Mouse (Mus musculus) hindbrain, embryonic 11.5 days (tissue): Measurements from ENCODE around the gene Srp68. TPM values are rescaled to one million over a fixed set of nuclear protein-coding genes. Genes with fewer than 3 reads are reported as not detected.
A peak's percentile ranks its signal among the peaks of the same experiment; 100 is the strongest.

Source experiments
- ATAC-seq: fragments of 200-750 bp; cut with Nextera tagmentation; 2 replicates; pipeline ENCODE4 v1.8.0; 2017; ENCODE audit warnings: mild to moderate bottlenecking, moderate TSS enrichment, moderate library complexity; ENCODE audit not compliant: low FRiP score
- DNase-seq: peaks from one replicate; pipeline ENCODE4 v3.0.0-alpha.2; 2015; ENCODE audit warnings: low spot score
- H3K27ac ChIP-seq: fragments of 300-500 bp; sonication (generic); 2 replicates; pipeline ENCODE4 v1.5.1; 2014; ENCODE audit warnings: mild to moderate bottlenecking, low read depth, low read length
- H3K27me3 ChIP-seq: fragments of 300-500 bp; sonication (generic); 2 replicates; pipeline ENCODE4 v1.6.1; 2014; ENCODE audit warnings: mild to moderate bottlenecking, low read length, moderate library complexity, mixed read lengths; ENCODE audit not compliant: control insufficient read depth, insufficient read depth
- H3K36me3 ChIP-seq: fragments of 300-500 bp; sonication (generic); 2 replicates; pipeline ENCODE4 v1.6.1; 2014; ENCODE audit warnings: mild to moderate bottlenecking, low read length, moderate library complexity, mixed read lengths; ENCODE audit not compliant: control insufficient read depth, insufficient read depth
- H3K4me1 ChIP-seq: fragments of 300-500 bp; sonication (generic); replicated peaks from 2 replicates; pipeline ENCODE4 v1.6.1; 2014; ENCODE audit warnings: low read length, mixed read lengths; ENCODE audit not compliant: control insufficient read depth, insufficient read depth
- H3K4me2 ChIP-seq: fragments of 300-500 bp; sonication (generic); replicated peaks from 2 replicates; pipeline ENCODE4 v1.6.1; 2014; ENCODE audit warnings: mild to moderate bottlenecking, low read depth, low read length
- H3K4me3 ChIP-seq: fragments of 300-500 bp; sonication (generic); 2 replicates; pipeline ENCODE4 v1.5.1; 2014; ENCODE audit warnings: low read depth, low read length
- H3K9ac ChIP-seq: fragments of 300-500 bp; sonication (generic); 2 replicates; pipeline ENCODE4 v1.6.1; 2014; ENCODE audit warnings: low read depth, low read length
- H3K9me3 ChIP-seq: fragments of 300-500 bp; sonication (generic); 2 replicates; pipeline ENCODE4 v1.6.1; 2016; ENCODE audit warnings: low read length; ENCODE audit not compliant: control insufficient read depth
- WGBS: fragments of 180-500 bp; shearing (Covaris S2); extraction: QIAGEN DNeasy Blood & Tissue Kit; methylation state at CpG from one replicate; pipeline ENCODE4 v1.1.7; 2014; 5-methylcytosine and 5-hydroxymethylcytosine counted together
- polyA plus RNA-seq: library from polyadenylated mRNA; unstranded; fragments of >200 nt; fragmentation: Nextera tagmentation; extraction: Ambion mirVana; gene quantifications from 2 replicates; pipeline ENCODE4 v1.2.1, GENCODE M21; 2014

Gene Srp68
- polyA plus RNA-seq, 1 experiment from 2014 or later = 74.0 TPM

DNA sequence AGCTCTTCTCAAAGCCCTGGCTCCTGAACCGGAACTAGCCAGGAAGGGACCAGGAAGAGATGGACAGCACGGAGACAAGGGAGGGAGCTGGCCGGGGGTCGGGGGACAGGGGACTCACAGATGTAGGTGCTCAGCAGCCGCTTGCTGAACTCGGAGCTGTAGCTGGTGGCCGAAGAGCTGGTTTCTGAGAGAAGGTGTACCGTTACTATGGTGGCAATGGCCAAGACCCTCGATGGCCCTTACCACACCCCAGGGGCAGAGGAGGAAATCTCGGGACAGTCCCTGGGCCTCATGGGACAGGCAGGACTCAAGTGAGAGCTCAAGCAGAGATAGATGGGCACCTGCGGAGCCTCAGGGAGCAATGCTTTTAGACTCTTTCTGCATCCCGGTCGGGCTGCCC lies 18.4 kb upstream of the Srp68 start:
- Histone ChIP-seq H3K4me3 (no peak overlapping the region), H3K36me3 (peaks cover 8% of the 10 kb centered on the region; the same call in 1 of the 2 replicates), H3K4me2 (no peak overlapping the region), H3K4me1 (no peaks in the 10 kb centered on the region), H3K27me3 (no peaks in the 10 kb centered on the region), H3K27ac (no peak overlapping the region), H3K9me3 (no peaks in the 10 kb centered on the region), H3K9ac (no peak overlapping the region)
- ATAC-seq (no peak), DNase-seq (no peak)
- 93% methylated on average over 13 of the region's 13 CpGs for WGBS

DNA sequence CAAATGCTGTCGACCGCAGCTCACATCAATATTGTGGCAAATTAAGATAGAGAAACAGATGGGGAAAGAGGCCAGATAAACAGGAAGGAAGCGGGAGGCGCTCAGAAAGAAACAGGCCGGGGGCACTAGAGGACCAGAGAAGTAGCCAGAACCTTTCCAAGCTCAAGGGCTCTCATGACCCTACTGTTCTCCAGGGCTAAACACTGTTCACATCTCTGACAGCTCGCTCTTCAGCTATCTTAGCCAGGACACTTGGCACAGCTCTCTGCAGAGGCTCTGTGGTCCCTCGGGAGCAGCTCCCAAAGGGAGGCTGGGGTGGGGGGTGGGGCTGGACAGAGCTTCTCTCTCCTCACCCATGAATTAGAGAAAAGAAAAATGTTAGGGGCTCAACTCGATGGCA lies 16.5 kb upstream of the Srp68 start:
- H3K27me3 ChIP-seq = no peaks in the 10 kb centered on the region
- peaks cover 8% of the 10 kb centered on the region; the same call in 1 of the 2 replicates for H3K36me3 ChIP-seq
- H3K4me1 ChIP-seq = no peaks in the 10 kb centered on the region
- H3K9me3 ChIP-seq = no peaks in the 10 kb centered on the region
- DNase-seq = no peak
- no peak overlapping the region for H3K27ac ChIP-seq
- WGBS = 84% methylated on average over 8 of the region's 8 CpGs
- no peak overlapping the region for H3K4me3 ChIP-seq
- no peak for ATAC-seq
- no peak overlapping the region for H3K4me2 ChIP-seq
- no peak overlapping the region for H3K9ac ChIP-seq

DNA sequence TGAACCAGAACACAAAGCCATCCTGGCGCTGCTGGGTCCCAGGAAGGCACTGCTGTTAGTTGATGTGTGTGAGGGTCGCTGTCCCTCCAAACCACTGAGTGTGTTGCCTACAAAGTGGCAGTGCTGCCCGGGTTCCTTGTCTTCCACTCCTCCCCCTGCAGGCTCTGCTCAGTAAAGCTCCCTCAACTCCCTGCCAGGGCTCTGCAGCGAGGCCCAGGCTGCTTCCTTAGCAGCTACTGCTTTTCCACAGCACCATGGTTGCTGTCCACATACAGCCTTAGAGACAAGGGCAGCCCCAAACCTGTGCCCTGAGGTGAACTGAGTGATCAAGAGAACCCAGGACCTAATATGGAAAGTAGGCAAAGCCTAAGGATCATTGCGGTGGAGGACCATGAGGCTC lies 13.3 kb upstream of the Srp68 start:
- Histone ChIP-seq H3K27me3 (peaks cover 28% of the 10 kb centered on the region), H3K4me2 (no peak overlapping the region), H3K4me3 (no peak overlapping the region), H3K9ac (no peak overlapping the region), H3K9me3 (no peaks in the 10 kb centered on the region), H3K4me1 (no peaks in the 10 kb centered on the region), H3K36me3 (peaks cover 8% of the 10 kb centered on the region; the same call in 1 of the 2 replicates), H3K27ac (no peak overlapping the region)
- DNase-seq (no peak), ATAC-seq (no peak)
- WGBS = 73% methylated on average over 5 of the region's 5 CpGs

DNA sequence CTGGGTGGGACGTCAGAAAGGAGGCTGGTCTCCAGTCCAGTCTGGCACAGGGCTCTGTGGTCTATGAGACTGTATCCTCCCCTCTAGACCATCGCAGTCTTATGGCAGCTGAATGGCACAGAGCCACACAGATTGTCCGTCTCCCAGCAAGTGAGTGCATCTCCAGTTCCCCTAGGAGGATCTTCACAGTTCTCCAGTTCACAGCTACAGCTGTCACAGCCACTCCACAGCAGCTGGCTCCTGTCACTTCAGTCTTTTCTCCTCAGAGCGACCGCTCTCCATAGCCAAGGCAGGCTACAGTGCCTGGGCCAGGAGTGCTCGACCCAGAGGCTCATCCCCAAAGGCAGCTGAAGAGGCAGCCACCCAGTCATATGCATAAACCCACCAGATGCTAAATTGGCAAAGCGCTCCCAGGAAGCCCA lies 11.8 kb upstream of the Srp68 start:
- peak; percentile 16 for DNase-seq
- 68% methylated on average over 7 of the region's 7 CpGs for WGBS
- Histone ChIP-seq H3K4me1 (peaks cover 10% of the 10 kb centered on the region), H3K36me3 (peaks cover 5% of the 10 kb centered on the region; the same call in 1 of the 2 replicates), H3K4me2 (no peak overlapping the region), H3K27ac (no peak overlapping the region), H3K4me3 (no peak overlapping the region), H3K9me3 (no peaks in the 10 kb centered on the region), H3K27me3 (peaks cover 43% of the 10 kb centered on the region), H3K9ac (no peak overlapping the region)
- no peak for ATAC-seq

DNA sequence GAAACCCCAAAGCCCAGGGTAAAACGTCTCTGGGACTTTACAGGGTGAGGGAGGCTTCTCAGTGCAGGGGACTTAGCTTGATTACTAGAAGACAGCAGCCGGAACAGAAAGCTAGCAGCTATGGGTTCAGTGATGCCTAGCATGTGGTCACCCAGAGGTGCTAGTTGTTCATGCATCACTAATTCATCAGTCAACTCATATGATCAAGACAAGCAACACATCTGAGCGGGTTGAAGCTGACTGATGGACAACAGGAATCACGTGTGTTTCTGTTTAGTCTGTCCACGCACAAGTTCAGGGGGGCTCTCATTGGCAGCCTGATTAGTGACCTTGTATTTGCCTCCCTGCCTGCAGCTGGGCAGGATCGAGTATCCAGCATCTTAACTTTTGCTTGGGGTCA lies 10.0 kb upstream of the Srp68 start:
- Histone ChIP-seq H3K9ac (no peak overlapping the region), H3K36me3 (peaks cover 5% of the 10 kb centered on the region; the same call in 1 of the 2 replicates), H3K27me3 (peaks cover 54% of the 10 kb centered on the region), H3K4me3 (no peak overlapping the region), H3K4me2 (no peak overlapping the region), H3K27ac (no peak overlapping the region), H3K9me3 (no peaks in the 10 kb centered on the region), H3K4me1 (peaks cover 10% of the 10 kb centered on the region)
- WGBS = 59% methylated on average over 6 of the region's 6 CpGs
- no peak for ATAC-seq
- no peak for DNase-seq

DNA sequence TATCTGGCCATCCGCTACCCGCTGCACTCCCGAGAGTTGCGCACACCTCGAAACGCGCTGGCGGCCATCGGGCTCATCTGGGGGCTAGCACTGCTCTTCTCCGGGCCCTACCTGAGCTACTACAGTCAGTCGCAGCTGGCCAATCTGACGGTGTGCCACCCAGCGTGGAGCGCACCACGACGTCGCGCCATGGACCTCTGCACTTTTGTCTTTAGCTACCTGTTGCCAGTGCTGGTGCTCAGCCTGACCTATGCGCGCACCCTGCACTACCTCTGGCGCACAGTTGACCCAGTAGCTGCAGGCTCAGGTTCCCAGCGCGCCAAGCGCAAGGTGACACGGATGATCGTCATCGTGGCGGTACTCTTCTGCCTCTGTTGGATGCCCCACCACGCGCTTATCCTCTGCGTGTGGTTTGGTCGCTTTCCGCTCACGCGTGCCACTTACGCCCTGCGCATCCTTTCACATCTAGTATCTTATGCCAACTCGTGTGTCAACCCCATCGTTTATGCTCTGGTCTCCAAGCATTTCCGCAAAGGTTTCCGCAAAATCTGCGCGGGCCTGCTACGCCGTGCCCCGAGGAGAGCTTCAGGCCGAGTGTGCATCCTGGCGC lies 9.0 kb upstream of the Srp68 start:
- Histone ChIP-seq H3K27me3 (peaks cover 54% of the 10 kb centered on the region), H3K9ac (no peak overlapping the region), H3K4me3 (no peak overlapping the region), H3K27ac (no peak overlapping the region), H3K4me2 (no peak overlapping the region), H3K36me3 (0 out of 2 replicates have a peak, but pooled peaks cover under 1% of the 10 kb centered on the region), H3K9me3 (no peaks in the 10 kb centered on the region), H3K4me1 (peaks cover 10% of the 10 kb centered on the region)
- ATAC-seq (no peak), DNase-seq (peak; percentile 30)
- 11% methylated on average over 48 of the region's 48 CpGs for WGBS

DNA sequence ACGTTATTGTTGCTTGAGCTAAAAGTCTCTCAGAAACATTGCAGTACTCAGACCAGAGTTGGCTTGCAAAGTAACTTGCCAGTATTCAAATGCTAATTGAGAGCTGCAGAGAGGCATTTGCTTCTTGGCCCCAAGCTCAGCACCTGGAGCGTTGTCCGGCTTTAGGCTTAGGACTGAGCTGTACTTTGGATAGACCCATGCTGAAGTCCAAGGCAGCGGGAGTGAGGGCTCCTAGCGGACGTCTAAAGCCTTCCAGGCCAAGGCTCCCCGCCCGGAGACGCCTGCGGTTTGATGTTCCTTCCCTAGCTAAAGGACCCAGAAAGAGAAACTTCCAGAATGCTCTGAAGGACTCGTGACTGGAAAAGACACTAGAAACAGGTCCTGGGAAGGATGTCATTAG lies 8.1 kb upstream of the Srp68 start:
- peak; percentile 44 for DNase-seq
- WGBS = 1% methylated on average over 11 of the region's 11 CpGs

DNA sequence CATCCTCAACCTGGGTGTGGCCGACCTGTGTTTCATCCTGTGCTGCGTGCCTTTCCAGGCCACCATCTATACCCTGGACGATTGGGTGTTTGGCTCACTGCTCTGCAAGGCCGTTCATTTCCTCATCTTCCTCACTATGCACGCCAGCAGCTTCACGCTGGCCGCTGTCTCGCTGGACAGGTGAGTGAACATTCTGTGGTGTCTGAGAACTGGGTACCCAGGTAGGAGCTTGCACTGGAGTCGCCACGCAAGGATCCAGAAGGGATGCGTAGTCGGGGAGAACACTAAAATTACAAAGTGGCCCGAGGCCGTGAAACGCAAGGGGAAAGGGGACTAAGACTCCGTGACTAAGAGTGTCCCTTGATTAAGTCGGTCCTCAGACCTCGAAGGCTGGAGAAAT lies 7.7 kb upstream of the Srp68 start:
- H3K4me3 ChIP-seq = peak overlapping the region; percentile 27
- peaks cover 10% of the 10 kb centered on the region for H3K4me1 ChIP-seq
- ATAC-seq = no peak
- no peaks in the 10 kb centered on the region for H3K36me3 ChIP-seq
- DNase-seq = no peak
- H3K9ac ChIP-seq = no peak overlapping the region
- H3K4me2 ChIP-seq = peak overlapping the region; percentile 42
- no peak overlapping the region for H3K27ac ChIP-seq
- no peaks in the 10 kb centered on the region for H3K9me3 ChIP-seq
- 2% methylated on average over 18 of the region's 18 CpGs for WGBS
- peaks cover 54% of the 10 kb centered on the region for H3K27me3 ChIP-seq

More for the DNA sequence above, 8.1 kb upstream of the Srp68 start:
- no peaks in the 10 kb centered on the region for H3K9me3 ChIP-seq
- peaks cover 54% of the 10 kb centered on the region for H3K27me3 ChIP-seq
- no peak overlapping the region for H3K9ac ChIP-seq
- peaks cover 10% of the 10 kb centered on the region for H3K4me1 ChIP-seq
- H3K36me3 ChIP-seq = no peaks in the 10 kb centered on the region
- H3K4me2 ChIP-seq = no peak overlapping the region
- H3K4me3 ChIP-seq = no peak overlapping the region
- no peak overlapping the region for H3K27ac ChIP-seq
- no peak for ATAC-seq
